Mouse (Mus musculus): ENCODE data around the gene Gm20388.

DNA sequence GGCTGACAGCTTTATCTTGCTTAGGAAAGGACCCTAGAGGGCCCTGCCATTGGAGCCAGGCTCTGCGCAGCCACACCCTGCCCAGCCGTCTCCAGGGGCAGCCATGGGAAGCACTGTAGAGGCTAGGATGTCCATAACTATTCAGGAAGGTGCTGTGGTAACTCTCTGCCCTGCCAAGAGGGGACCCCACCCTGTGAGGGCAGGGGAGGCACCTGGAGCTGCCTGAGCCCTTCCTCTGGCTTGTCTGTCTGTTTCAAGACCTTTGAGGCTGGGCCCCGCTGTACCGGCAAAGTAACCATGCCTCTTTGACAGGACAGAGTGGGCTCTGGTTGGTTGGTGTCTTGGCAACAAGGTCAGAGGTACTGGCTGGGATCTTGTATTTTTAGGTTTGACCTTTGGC, 2730.2 kb downstream of the Gm20388 start:
- TF ChIP-seq GATA1 (IDR thresholded peaks at IDR 0.05; ENCODE audit: low read length): no peak
- no peak for TF ChIP-seq TAL1 (IDR thresholded peaks at IDR 0.05; ENCODE audit: low read length)

Data from erythroblast, embryonic 14.5 days (primary cell).